Mouse (Mus musculus) midbrain, postnatal 0 days (tissue): ENCODE measurements at regions not wholly inside any gene's neighbourhood (a gene's known extent, or its start where the extent isn't known, plus 50 kb on each side); places are given as distances from the start of the nearest gene placed in this dataset.

ENCODE experiments used
- ATAC-seq: fragments of 200-750 bp; cut with Nextera tagmentation; 2 replicates; pipeline ENCODE4 v1.8.0; 2017; ENCODE audit warnings: moderate number of reproducible peaks, mild to moderate bottlenecking, moderate TSS enrichment, moderate library complexity; ENCODE audit not compliant: low FRiP score
- DNase-seq: peaks from one replicate; pipeline ENCODE4 v3.0.0-alpha.2; 2015; ENCODE audit warnings: low spot score
- H3K27ac ChIP-seq: fragments of 300-500 bp; sonication (generic); 2 replicates; pipeline ENCODE4 v1.5.1; 2014; ENCODE audit warnings: low read depth, mild to moderate bottlenecking, low read length, mixed read lengths
- H3K27me3 ChIP-seq: fragments of 300-500 bp; sonication (generic); 2 replicates; pipeline ENCODE4 v1.6.1; 2014; ENCODE audit warnings: low read length, control low read depth, mixed read lengths; ENCODE audit not compliant: insufficient read depth
- H3K36me3 ChIP-seq: fragments of 300-500 bp; sonication (generic); 2 replicates; pipeline ENCODE4 v1.6.1; 2014; ENCODE audit warnings: low read length, control low read depth, mixed read lengths; ENCODE audit not compliant: insufficient read depth
- H3K4me1 ChIP-seq: fragments of 300-500 bp; sonication (generic); 2 replicates; pipeline ENCODE4 v1.6.1; 2014; ENCODE audit warnings: mild to moderate bottlenecking, control low read depth, antibody characterized with exemption, low read length, mixed read lengths; ENCODE audit not compliant: insufficient read depth
- H3K4me2 ChIP-seq: fragments of 300-500 bp; sonication (generic); 2 replicates; pipeline ENCODE4 v1.6.1; 2014; ENCODE audit warnings: low read depth, mild to moderate bottlenecking, low read length, mixed read lengths; ENCODE audit not compliant: poor library complexity, severe bottlenecking
- H3K4me3 ChIP-seq: fragments of 300-500 bp; sonication (generic); 2 replicates; pipeline ENCODE4 v1.5.1; 2014; ENCODE audit warnings: low read depth, mild to moderate bottlenecking, low read length, moderate library complexity
- H3K9ac ChIP-seq: fragments of 300-500 bp; sonication (generic); replicated peaks from 2 replicates; pipeline ENCODE4 v1.6.1; 2014; ENCODE audit warnings: mild to moderate bottlenecking, low read length, moderate library complexity, mixed read lengths; ENCODE audit not compliant: poor library complexity, severe bottlenecking
- H3K9me3 ChIP-seq: fragments of 300-500 bp; sonication (generic); 2 replicates; pipeline ENCODE4 v1.6.1; 2016; ENCODE audit warnings: low read length, control low read depth
- CTCF ChIP-seq: IDR thresholded peaks from 2 replicates; pipeline ENCODE4 v1.5.1; 2016; ENCODE audit warnings: antibody characterized with exemption, mild to moderate bottlenecking
- WGBS: fragments of 180-500 bp; shearing (Covaris S2); extraction: QIAGEN DNeasy Blood & Tissue Kit; methylation state at CpG from one replicate; pipeline ENCODE4 v1.1.7; 2014; 5-methylcytosine and 5-hydroxymethylcytosine counted together

DNA sequence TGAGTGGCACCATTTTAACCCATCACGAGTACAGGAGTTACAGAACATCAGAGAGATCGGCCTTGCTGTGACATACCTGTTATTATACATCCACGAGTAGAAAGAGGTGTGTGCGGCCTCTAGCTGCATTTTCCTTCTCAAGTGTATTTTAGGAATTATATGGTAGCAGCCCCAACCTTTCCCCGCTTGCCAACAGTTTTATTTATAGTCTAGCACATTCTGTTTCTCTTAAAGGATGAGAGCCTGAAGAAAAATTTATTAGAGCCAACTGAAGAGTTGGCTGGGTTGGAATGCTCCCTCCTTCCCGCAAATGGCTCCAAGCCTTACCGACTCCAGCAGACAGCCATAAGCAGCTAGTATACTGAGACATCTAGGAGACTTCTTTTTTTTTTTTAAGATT, 67.0 kb upstream of the Frmd4b start:
- no peak overlapping the region for H3K27ac ChIP-seq

DNA sequence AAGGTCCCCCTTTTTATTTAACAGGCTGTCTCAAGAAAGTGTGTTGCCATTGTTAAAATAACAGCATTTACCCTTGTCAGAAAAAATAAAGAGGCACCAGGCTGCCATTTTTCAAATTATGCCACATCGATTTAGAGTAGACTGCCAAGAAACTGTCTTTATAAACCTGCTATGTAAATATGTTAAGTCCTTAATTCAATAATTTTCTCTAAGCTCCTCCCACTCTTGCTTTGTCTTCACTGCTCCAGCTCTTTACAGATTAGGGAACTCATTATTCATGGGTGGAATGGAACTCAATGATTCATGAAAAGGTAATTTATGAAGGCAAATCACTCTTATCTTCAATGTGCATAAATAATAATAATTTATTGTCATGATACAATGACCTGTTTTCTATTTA, 64.9 kb upstream of the Frmd4b start:
- Histone ChIP-seq H3K9me3 (0 out of 2 replicates have a peak, but pooled peaks cover 3% of the 10 kb centered on the region), H3K4me1 (no peaks in the 10 kb centered on the region), H3K4me3 (no peak overlapping the region), H3K9ac (no peak overlapping the region), H3K27ac (no peak overlapping the region), H3K4me2 (no peak overlapping the region), H3K36me3 (no peaks in the 10 kb centered on the region), H3K27me3 (no peaks in the 10 kb centered on the region)
- DNase-seq (no peak), ATAC-seq (no peak)
- 52% methylated on average over 1 of the region's 1 CpGs for WGBS
- TF ChIP-seq CTCF, result no peak

More for the DNA sequence above, 67.0 kb upstream of the Frmd4b start:
- H3K9ac ChIP-seq, result no peak overlapping the region
- H3K27me3 ChIP-seq, result no peaks in the 10 kb centered on the region
- TF ChIP-seq CTCF, result no peak
- H3K4me3 ChIP-seq, result no peak overlapping the region
- no peaks in the 10 kb centered on the region for H3K9me3 ChIP-seq
- ATAC-seq (no peak), DNase-seq (no peak)
- H3K4me1 ChIP-seq, result no peaks in the 10 kb centered on the region
- 77% methylated on average over 7 of the region's 7 CpGs for WGBS
- no peaks in the 10 kb centered on the region for H3K36me3 ChIP-seq
- H3K4me2 ChIP-seq, result no peak overlapping the region

DNA sequence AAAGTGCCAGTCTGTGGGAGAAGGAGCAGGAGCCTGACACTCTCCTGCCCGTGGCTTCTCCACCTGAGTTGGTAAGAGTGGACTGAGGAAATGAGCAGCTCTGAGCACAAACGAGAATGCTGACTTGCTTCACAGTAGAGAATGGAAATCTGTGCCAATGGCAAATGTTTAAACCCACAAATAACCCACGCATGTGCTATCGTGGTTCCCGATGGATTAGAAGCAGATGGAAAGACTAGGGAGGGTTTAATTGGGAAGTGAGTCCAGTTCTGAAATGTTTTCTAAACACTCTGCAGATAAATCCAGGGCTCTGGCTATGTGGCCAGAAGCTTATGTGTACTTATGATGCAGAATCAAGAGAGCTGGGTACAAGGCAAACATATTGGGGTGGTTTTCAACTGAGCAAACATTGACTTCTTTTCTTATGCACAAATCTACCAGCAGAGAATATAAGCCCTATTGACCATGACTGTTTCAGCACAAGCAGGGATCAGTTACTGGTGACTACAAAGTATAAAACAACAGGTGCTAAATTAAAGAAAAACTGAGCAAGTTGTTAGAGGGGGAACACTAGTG, 57.9 kb upstream of the Frmd4b start:
- no peak overlapping the region for H3K9ac ChIP-seq
- TF ChIP-seq CTCF, result no peak
- H3K4me3 ChIP-seq, result no peak overlapping the region
- H3K36me3 ChIP-seq, result no peaks in the 10 kb centered on the region
- no peaks in the 10 kb centered on the region for H3K4me1 ChIP-seq
- 85% methylated on average over 5 of the region's 5 CpGs for WGBS
- no peak for ATAC-seq
- 0 out of 2 replicates have a peak, but pooled peaks cover 3% of the 10 kb centered on the region for H3K9me3 ChIP-seq
- no peaks in the 10 kb centered on the region for H3K27me3 ChIP-seq
- H3K4me2 ChIP-seq, result no peak overlapping the region
- no peak for DNase-seq
- no peak overlapping the region for H3K27ac ChIP-seq

DNA sequence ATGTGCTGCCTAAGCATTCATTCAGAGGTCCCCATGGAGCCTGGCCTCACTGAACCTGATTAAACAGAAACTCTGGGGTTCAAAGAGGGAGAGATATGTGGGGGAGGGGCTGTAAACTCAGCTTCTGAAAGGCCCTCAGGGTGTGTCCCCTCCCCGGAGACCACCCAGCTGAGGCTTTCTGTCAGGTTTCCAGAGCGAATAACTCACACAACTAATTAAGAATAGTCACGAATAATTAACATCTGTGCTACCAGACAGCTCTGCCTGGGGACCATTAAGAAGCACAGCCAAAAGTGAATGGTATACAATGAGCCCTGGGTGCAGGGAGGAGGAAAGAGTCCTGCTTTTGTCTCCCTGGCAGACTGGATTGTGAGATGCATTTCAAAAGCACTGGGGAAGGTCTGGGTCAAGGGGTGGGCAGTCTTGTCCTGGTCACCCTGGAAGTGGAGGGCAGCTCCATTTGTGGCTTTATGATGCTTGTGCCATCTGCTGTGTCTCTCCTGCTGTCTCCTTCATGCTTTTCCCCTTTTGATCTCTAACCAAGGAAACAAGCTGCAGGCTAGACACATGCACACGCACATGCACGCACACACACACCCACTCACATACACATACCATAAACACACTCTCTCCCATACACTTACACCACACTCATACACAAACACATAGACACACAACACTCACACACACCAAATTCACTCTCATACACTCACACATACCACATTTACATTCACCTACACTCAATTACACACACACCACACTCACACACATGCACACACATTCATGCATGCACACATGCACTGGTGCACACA, 49.7 kb upstream of the Frmd4b start:
- no peaks in the 10 kb centered on the region for H3K4me1 ChIP-seq
- no peak overlapping the region for H3K4me3 ChIP-seq
- H3K27me3 ChIP-seq, result 0 out of 2 replicates have a peak, but pooled peaks cover 1% of the 10 kb centered on the region
- no peaks in the 10 kb centered on the region for H3K9me3 ChIP-seq
- H3K9ac ChIP-seq, result no peak overlapping the region
- 17% methylated on average over 5 of the region's 5 CpGs for WGBS
- no peak for ATAC-seq
- DNase-seq, result peak; percentile 39
- H3K36me3 ChIP-seq, result no peaks in the 10 kb centered on the region
- no peak overlapping the region for H3K4me2 ChIP-seq
- H3K27ac ChIP-seq, result no peak overlapping the region
- no peak for TF ChIP-seq CTCF
